Mouse (Mus musculus): ENCODE results near the gene Arhgap17. TPM values are rescaled to one million over a fixed set of nuclear protein-coding genes. Genes with fewer than 3 reads are reported as not detected.

Arhgap17 gene
- polyA plus RNA-seq, 1 experiment, result 171 TPM

DNA sequence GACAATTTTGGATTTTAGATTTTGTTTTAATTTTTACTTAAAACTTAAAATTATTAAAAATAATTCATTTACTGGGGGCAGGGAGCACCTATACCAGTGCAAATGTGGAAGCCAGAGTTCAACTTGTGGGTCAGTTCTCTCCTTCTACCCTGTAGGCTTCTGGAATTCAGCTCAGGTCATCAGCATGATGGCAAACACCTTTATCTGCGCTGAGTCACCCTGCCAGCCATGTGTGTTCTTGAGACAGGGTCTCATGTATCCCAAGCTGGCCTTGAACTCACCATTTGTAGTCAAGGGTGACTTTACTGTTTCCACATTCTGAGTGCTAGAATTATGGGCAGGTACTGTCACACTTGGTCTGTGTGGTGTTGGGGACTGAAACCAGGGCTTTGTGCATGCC, 45.6 kb downstream of the Arhgap17 start:
- no peak for TF ChIP-seq CTCF (IDR thresholded peaks at IDR 0.05; ENCODE audit: low read depth, low read length)
- TF ChIP-seq POLR2A (IDR thresholded peaks at IDR 0.05; ENCODE audit: borderline replicate concordance, low read depth, low read length), result no peak
- Histone ChIP-seq H3K27ac (ENCODE audit: insufficient read depth, low read depth, low read length) (no peak overlapping the region), H3K4me3 (ENCODE audit: insufficient read depth, low read length) (no peak overlapping the region), H3K4me1 (ENCODE audit: control insufficient read depth, insufficient read depth, low read length) (peaks cover 16% of the 10 kb centered on the region)

DNA sequence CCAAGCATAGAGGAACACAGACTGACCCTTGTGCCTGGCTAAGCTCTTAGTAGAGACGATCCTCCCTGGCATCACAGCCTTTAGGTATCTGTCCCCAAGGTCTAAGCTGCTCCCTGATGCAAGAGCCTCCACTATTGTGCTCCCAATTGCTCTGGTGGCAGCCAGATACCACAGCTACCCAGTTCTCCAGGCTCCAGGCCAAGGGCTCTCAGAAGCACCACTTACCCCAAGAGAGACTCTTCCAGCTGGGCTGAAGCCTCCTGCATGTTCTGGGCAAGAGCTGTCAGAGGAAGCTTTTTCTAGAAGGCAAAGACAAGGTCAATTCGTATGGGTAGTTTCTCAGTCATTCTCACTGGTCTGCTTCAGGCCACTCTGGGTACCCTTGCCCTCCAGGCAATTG, 46.3 kb downstream of the Arhgap17 start:
- TF ChIP-seq CTCF (IDR thresholded peaks at IDR 0.05; ENCODE audit: low read depth, low read length), result no peak
- TF ChIP-seq POLR2A (IDR thresholded peaks at IDR 0.05; ENCODE audit: borderline replicate concordance, low read depth, low read length), result no peak
- no peak overlapping the region for H3K4me3 ChIP-seq (ENCODE audit: insufficient read depth, low read length)
- H3K27ac ChIP-seq (ENCODE audit: insufficient read depth, low read depth, low read length), result no peak overlapping the region
- peaks cover 16% of the 10 kb centered on the region for H3K4me1 ChIP-seq (ENCODE audit: control insufficient read depth, insufficient read depth, low read length)

DNA sequence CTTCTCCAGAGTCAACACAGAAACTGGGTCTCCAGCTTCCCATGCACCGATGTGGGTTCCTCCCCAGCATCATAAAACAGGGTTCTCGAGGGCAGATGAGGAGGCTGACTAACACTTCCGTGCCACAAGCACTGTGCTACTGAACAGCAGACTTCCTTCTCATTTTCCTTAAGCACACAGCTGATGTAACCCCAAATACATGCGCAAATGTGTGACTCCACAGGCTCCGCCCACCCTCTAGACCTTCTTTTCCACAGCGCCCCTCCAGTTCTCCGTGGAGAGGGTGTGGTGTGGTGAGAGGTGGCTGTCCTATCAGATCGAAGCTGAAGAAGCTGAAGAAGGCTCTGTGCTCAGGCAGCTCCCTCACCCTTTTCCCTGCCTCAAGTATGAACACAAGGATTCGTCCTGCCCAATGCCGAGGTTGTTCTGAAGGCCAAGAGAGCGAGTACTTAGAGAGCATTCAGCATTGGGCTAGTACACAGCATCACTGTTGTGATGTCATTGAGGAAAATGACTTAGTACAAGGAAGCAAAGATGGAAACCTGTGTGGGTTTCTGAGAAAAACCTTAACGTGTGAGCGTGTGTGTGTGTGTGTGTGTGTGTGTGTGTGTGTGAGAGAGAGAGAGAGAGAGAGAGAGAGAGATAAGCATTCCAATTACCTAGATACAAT, 47.1 kb downstream of the Arhgap17 start:
- peaks cover 16% of the 10 kb centered on the region for H3K4me1 ChIP-seq (ENCODE audit: control insufficient read depth, insufficient read depth, low read length)
- H3K27ac ChIP-seq (ENCODE audit: insufficient read depth, low read depth, low read length), result peak overlapping the region; percentile 13
- no peak for TF ChIP-seq CTCF (IDR thresholded peaks at IDR 0.05; ENCODE audit: low read depth, low read length)
- no peak for TF ChIP-seq POLR2A (IDR thresholded peaks at IDR 0.05; ENCODE audit: borderline replicate concordance, low read depth, low read length)
- no peak overlapping the region for H3K4me3 ChIP-seq (ENCODE audit: insufficient read depth, low read length)

DNA sequence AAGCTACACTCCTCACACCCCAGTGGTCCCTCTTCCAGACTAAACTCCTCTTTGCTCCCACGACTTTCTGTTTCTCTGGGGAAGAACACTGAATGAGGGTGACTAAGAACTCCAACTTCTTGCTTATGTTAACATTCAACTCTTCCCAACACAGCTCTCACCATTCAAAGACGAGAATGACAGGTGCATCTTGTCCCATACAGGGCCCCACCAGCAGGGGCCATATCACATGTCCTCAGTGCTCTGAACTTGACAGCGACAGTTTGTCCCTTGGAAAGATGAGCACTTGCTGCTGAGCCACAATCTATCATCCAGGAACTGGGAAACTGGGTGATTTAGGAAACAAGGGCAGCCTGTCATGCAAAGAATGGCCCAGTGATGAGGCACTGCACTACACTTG, 57.0 kb downstream of the Arhgap17 start:
- peaks cover 15% of the 10 kb centered on the region for H3K4me1 ChIP-seq (ENCODE audit: control insufficient read depth, insufficient read depth, low read length)
- no peak overlapping the region for H3K4me3 ChIP-seq (ENCODE audit: insufficient read depth, low read length)
- TF ChIP-seq CTCF (IDR thresholded peaks at IDR 0.05; ENCODE audit: low read depth, low read length), result no peak
- no peak for TF ChIP-seq POLR2A (IDR thresholded peaks at IDR 0.05; ENCODE audit: borderline replicate concordance, low read depth, low read length)
- no peak overlapping the region for H3K27ac ChIP-seq (ENCODE audit: insufficient read depth, low read depth, low read length)

DNA sequence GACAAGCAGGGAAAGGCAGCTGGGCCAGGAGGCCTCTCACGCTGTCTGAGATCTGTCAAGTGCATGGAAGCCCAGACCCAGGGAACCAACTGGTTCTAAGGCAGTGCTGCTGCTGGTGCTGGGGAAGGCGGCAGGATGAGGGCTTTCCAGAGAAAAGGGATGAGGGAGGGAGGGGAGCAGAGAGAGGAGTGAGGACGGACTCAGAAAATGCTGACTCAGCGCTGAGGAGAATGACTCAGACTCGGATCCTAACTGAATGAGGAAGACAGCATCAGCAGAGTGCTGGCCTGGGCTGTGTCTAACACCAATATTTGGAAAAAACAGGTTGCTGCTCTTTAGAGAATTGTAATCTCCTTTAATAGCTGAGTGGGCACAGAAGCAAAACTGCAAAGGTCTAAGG, 57.9 kb downstream of the Arhgap17 start:
- TF ChIP-seq CTCF (IDR thresholded peaks at IDR 0.05; ENCODE audit: low read depth, low read length), result no peak
- Histone ChIP-seq H3K4me3 (ENCODE audit: insufficient read depth, low read length) (no peak overlapping the region), H3K4me1 (ENCODE audit: control insufficient read depth, insufficient read depth, low read length) (peaks cover 15% of the 10 kb centered on the region), H3K27ac (ENCODE audit: insufficient read depth, low read depth, low read length) (no peak overlapping the region)

DNA sequence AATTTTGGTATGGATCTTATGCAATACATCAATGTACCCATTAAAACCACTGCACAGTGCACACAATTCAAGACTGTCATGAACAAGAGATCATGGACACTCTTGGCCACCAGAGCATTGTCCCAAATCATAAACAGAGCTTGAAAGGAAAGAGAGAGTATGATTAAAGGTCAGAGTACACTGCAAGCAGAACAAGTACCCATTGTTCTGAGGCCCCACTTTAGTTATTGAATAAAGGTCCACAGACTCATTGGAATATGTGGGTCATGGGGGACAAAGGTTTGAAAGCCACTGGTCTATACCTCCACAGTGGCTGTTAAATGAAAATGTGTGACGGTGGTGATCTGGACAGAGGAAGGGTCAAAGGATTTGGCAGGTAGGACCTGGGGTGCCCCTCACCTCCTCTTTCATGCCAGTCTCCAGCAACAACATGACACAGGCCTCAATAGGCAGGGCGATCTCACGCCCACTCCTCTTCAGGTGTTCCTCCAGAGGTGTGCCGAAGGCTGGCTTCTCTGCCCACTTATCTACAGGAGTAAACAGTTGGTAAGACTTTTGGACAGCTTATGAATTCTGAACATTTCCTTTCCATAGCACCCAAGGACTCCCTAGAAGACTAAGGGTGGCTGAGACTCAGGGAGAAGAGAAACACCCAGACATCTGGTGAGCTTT, 61.7 kb downstream of the Arhgap17 start:
- Histone ChIP-seq H3K27ac (ENCODE audit: insufficient read depth, low read depth, low read length) (no peak overlapping the region), H3K4me1 (ENCODE audit: control insufficient read depth, insufficient read depth, low read length) (peaks cover 13% of the 10 kb centered on the region), H3K4me3 (ENCODE audit: insufficient read depth, low read length) (no peak overlapping the region)
- no peak for TF ChIP-seq CTCF (IDR thresholded peaks at IDR 0.05; ENCODE audit: low read depth, low read length)
- TF ChIP-seq POLR2A (IDR thresholded peaks at IDR 0.05; ENCODE audit: borderline replicate concordance, low read depth, low read length), result no peak

DNA sequence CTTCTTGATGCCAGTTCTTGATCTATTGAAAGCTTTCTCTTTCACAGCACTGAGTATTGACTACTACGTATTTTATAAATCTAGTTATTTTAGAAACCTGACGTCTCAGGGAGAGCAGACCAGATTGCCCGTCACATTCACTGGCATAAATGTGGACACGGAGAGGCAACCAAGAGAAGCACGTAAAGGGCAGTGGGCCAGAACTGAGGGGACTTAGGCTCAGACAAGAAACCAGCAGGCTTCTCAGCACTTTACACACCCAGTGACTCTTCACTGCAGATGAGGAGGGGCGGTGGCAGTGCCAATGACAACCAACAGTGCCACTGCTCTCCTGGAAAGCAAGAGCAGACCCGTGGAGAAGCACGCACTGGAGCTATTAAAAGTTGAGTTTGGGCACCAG, 62.5 kb downstream of the Arhgap17 start:
- TF ChIP-seq CTCF (IDR thresholded peaks at IDR 0.05; ENCODE audit: low read depth, low read length) (no peak), POLR2A (IDR thresholded peaks at IDR 0.05; ENCODE audit: borderline replicate concordance, low read depth, low read length) (no peak)
- no peak overlapping the region for H3K27ac ChIP-seq (ENCODE audit: insufficient read depth, low read depth, low read length)
- H3K4me1 ChIP-seq (ENCODE audit: control insufficient read depth, insufficient read depth, low read length), result peaks cover 7% of the 10 kb centered on the region
- H3K4me3 ChIP-seq (ENCODE audit: insufficient read depth, low read length), result no peak overlapping the region

DNA sequence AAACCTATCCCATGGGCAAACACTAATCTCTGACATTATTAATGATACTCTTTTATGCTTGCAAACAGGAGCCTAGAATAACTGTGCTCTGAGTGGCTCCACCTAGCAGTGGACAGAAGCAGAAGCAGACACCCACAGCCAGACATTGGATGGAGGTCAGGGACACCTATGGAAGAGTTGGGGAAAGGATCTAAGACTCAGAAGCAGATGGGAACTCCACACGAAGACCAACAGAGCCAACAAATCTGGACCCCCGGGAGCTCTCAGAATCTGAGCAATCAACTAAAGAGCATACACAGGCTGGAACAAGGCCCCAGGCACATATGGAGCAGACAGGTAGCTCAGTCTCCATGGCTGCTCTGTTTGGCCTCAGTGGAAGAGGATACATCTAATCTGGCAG, 64.3 kb downstream of the Arhgap17 start:
- Histone ChIP-seq H3K4me1 (ENCODE audit: control insufficient read depth, insufficient read depth, low read length) (no peaks in the 10 kb centered on the region), H3K4me3 (ENCODE audit: insufficient read depth, low read length) (no peak overlapping the region), H3K27ac (ENCODE audit: insufficient read depth, low read depth, low read length) (no peak overlapping the region)
- TF ChIP-seq POLR2A (IDR thresholded peaks at IDR 0.05; ENCODE audit: borderline replicate concordance, low read depth, low read length), result no peak
- TF ChIP-seq CTCF (IDR thresholded peaks at IDR 0.05; ENCODE audit: low read depth, low read length), result no peak

DNA sequence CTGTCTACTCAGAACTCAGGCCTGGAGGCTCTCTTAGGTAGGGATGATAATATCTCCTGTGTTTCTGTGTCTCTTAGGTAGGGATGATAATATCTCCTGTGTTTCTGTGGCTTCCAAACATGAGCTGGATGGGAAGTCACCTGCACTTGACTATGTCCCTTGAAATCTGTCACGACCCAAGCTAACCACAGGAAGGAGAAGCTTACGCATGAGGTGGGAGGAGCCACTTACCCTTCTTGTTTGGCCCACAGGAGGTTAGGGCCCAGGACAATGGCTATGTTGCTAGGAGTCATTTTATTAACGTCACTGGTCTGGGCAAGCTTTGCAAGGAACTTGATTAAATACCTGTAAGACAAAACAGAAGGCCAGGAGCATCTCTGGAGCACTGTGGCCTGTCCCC, 69.5 kb downstream of the Arhgap17 start:
- H3K4me3 ChIP-seq (ENCODE audit: insufficient read depth, low read length), result no peak overlapping the region
- no peak overlapping the region for H3K27ac ChIP-seq (ENCODE audit: insufficient read depth, low read depth, low read length)
- TF ChIP-seq CTCF (IDR thresholded peaks at IDR 0.05; ENCODE audit: low read depth, low read length), result no peak
- TF ChIP-seq POLR2A (IDR thresholded peaks at IDR 0.05; ENCODE audit: borderline replicate concordance, low read depth, low read length), result no peak
- H3K4me1 ChIP-seq (ENCODE audit: control insufficient read depth, insufficient read depth, low read length), result no peaks in the 10 kb centered on the region

DNA sequence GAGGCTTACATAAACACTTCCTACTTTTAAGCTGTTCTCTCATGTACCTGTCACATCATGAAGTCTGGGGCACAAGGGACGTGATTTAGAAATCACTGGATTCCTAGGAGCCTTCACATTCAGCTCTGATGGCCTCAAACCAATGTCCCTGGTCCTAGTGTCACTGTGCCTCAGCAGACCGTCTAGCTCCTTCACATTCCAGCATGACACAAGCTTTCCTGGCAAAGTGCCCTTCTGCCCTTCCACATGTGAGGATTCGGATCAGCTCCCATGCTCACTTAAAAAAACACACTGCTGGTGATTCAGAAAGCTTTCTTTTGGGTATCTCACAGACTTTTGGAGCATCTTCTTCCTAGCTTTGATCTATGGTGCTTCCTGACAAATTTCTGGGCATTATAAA, 71.5 kb downstream of the Arhgap17 start:
- no peak for TF ChIP-seq POLR2A (IDR thresholded peaks at IDR 0.05; ENCODE audit: borderline replicate concordance, low read depth, low read length)
- TF ChIP-seq CTCF (IDR thresholded peaks at IDR 0.05; ENCODE audit: low read depth, low read length), result no peak
- Histone ChIP-seq H3K4me3 (ENCODE audit: insufficient read depth, low read length) (no peak overlapping the region), H3K4me1 (ENCODE audit: control insufficient read depth, insufficient read depth, low read length) (no peaks in the 10 kb centered on the region), H3K27ac (ENCODE audit: insufficient read depth, low read depth, low read length) (no peak overlapping the region)

Measured in bone marrow macrophage, adult 2 months (primary cell).